Mouse (Mus musculus) R1 (cell line): Measurements from ENCODE around the gene Galr3.
A peak's percentile ranks its signal among the peaks of the same experiment; 100 is the strongest.
"Not testable (repeated sequence)": the region's sequence is repeated elsewhere in the genome, so short reads cannot be mapped to it uniquely, and the experiment has no call there.

Experiments
- DNase-seq: peaks from one replicate; pipeline ENCODE4 v3.0.0-alpha.2; 2018; ENCODE audit warnings: low read depth, low spot score

The Galr3 gene

DNA sequence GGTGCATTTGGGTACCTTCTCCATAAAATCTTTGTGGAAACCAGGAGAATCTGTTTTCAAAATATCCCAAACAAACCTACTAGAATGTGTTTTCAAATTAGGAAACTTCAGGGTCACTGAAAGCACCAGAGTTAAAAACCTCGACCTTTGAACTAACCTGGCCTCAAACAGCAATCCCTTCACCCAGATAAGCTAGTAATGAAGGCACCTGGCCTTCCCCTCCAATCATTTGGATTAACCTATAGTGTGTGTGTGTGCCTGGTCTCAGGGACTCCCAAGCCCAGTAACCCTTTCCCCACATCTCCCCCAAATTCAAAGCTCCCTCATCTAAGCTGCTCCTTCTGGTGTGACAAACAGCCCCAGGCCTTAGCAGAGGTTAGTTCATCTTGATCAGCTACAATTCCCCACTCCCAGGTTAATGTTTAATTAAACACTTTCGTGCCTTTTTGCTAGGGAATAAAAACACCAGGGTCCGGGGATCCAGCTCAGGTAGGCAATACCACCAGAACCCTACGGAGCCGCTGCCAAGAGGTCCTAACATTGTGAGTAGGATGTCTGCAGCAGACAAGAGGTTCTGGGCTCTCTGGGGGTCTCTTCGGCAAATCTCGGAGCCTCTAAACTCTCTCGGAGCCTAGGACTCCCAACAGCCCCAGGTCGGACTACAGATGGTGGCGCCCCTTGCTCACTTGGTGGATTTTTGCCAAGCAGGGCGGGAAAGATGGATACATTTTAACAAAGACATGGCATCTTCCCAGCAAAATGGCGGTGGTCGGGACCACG, 15.0 kb upstream of the Galr3 start:
- DNase-seq, result no peak

DNA sequence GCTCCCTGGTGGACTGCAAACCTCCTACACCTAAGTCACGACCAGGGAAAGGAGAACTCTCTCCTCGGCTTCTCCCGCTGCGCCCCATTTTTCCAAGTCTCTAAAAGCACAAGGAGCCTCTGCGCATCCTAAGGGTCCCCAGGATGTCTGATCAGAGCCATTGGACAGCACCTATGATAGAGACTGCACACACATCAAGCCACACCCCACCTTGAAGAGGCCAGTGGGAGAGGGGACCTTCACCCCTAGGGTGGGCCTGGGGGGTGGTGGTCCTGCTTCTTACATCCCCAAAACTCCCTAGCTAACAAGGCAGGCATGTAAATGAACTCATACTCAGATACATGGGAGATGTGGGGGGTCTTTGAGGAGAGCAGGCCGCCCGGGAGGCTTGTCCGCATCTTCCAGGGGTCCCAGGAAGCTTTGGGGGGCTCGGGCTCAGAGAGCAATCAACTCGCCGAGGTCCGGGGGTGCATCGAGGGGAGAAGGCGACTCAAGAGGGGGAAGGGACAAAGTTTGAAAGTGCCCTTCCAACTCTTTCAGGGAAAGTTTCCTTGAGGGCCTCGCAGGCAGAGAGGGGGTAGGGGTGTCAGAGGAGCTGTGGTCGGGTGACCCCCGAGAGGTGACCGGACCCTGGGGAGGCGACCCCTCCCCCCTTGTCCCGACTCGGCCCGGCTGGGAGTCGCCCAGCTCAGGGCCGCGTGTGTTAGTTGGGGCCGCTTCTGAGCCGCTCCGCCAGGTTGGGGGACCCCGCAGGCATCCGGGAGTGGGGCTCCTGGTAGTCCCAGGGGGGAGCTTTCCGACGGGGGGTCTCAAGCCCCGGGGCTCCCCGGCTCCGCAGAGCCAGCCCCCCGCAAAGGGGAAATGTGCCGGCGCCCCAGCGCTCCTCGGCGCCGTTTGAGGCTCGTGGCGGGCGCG, 14.1 kb upstream of the Galr3 start:
- no peak for DNase-seq

DNA sequence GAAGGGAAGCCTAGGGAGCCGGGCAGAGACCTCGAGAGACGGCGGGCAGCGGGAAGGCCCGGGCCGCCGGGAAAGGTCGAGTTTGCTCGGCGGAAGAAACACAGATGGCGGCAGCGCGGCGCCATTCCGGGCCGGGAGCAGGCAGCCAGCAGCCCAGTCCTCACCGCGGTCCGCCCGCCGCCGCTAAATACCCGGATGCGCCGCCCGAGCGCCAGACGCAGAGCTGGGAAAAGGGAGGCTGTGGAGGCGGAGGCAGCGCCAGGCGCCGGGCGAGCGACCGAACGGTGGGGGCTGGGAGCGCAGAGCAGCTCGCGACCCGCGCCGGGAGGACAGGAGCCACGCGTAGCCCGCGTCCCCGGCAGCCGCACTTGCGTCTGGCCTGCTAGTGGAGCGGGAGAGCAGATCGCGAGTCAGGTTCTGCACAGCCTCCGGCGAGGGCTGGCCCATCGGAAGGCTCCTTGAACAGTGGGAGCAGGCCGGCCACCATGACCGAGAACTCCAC, 13.4 kb upstream of the Galr3 start, which contains the start of gene H1f0:
Gene H1f0, plus strand, starts transcription at position 214 of the 502 bp plus-strand sequence.
- peak; percentile 87 for DNase-seq

DNA sequence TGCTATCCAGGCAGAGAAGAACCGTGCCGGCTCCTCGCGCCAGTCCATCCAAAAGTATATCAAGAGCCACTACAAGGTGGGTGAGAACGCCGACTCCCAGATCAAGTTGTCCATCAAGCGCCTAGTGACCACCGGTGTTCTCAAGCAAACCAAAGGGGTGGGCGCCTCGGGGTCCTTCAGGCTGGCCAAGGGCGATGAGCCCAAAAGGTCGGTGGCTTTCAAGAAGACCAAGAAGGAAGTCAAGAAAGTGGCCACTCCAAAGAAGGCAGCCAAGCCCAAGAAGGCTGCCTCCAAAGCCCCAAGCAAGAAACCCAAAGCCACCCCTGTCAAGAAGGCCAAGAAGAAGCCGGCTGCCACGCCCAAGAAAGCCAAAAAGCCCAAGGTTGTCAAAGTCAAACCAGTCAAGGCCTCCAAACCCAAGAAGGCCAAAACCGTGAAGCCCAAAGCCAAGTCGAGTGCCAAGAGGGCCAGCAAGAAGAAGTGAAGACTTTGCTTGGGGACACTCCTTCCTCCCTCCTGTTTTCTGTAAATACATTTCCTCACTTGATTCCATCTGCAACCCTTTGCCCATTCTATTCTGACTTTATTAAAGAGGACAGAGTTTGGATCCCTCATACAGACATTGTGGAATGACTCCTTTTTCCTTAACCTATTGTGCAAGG, 12.7 kb upstream of the Galr3 start:
- no peak for DNase-seq

DNA sequence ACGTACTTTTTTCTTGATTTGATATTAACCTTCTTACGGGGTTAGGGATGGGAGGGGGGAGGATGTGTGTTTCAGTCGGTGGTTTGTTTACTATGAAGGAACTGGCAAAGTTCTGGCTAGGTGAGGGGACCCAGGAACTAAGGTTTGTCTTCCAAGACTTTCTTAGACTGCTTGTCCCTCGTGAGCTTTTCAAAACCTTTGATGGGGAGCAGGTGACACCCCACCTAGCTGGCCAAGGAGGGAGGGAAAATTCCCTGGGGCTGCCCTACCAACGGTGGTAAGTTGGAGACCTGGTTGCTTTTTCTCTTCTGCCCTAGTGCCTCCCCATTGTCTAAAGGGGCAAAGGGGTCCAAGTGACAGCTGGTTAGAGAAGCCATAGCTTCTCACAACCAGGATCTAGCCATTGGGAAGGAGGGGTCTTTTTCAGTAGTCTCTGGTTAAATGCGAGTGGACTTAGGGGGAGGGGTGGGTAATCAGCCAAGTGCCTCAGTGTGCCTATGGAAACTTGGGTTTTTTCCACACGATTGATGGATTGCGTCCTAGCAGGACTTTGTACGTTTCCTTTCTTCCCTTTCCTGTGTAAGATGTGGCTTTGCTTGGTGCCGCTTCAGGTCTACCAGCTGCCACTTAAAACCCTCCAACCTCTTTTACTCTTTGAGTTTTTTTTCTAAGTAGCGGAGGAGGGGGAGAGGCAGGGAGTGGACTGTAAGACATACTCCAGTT, 12.0 kb upstream of the Galr3 start:
- no peak for DNase-seq

DNA sequence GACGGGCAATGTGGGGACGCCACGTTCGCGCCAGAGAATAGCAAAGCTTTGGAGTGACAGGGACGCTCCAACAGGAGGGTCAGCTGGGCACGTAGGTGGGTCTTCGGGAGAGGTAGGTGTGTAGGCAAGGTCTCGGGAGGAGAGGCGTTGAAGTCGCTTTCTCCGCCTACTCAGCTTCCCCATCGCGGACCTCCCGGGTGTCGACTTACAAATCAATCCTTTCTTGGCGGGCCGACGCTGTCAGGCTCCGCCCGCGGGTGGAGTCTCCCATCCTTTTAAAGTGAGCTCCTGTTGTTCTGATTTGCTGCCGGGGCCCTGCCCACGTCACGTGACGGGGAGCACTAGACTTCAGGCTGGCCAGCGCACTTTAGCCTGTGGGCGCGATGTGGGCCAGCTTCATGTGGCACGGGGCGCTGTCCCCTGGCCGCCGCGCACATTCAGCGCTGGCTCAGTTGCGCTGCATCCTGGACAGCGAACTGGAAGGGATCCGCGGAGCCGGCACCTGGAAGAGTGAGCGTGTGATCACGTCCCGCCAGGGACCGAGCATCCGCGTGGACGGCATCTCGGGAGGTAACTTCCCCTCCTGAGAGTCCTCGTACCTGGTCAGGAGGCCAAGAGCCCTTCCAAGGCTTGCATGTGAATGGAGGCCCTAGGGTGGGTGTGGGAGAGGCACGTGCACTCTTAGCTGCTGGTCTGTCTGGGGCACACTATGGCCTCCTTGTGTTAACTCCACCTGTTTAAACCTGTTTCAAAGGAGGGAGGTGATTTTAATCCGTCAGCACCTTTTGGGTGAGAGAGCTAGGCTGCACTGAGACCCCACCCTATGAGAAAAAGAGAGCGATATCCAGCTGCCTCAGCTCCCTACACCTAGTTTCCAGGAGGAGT, 10.9 kb upstream of the Galr3 start:
- DNase-seq, result peak; percentile 97

DNA sequence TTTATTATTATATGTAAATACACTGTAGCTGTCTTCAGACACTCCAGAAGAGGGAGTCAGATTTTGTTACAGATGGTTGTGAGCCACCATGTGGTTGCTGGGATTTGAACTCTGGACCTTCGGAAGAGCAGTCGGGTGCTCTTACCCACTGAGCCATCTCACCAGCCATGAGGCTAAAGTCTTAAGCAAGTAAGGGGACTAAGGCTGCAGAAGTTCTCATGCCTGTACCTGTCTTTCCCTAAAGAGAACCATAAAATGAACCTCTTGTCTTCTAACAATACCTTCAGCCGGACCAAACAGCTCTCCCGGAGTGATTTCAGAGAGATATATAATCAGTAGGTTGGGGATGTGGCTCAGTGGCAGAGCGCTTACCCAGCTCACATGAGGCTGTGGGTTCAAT, 9.8 kb upstream of the Galr3 start:
- DNase-seq, result not testable (repeated sequence)

DNA sequence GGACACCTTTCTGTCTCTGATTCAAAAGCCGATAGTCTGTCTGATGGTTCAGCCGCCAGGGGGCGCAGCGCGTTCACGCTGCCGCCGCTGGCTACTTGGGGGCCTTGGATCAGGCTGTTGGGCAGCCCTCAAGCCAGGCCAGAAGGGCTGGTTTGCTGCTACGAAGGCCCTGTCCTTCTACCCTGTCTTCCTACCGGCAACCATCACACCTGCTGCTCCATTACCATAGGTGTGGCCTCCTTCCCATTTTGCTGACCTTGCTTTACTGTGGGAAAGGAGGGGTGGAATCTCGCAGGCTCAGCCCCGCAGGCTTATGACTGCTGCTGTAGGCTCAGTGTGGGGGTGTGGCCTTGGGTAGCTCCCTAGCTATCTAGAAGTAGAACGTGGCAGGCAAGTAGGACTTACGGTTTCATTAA, 3.8 kb upstream of the Galr3 start:
- peak; percentile 91 for DNase-seq

DNA sequence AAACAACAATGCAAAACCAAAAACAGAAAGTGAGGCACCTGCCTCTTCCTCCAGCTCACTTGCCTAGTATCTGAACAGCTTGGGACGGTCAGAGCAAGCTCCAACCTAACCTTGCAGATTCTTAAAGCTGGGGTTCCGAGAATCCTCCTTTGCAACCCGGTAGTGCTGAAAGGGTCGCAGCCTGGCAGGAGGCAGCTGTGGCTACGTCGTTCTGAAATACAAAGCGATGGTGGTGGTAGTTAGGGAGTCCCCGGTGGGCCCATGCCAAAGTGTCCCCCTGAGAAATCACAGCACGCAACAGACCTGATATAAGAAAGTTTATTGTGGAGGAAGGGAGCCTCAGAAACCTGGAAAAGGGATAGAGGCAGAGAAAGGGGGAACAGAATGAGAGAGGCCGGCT, 3.4 kb upstream of the Galr3 start:
- DNase-seq, result no peak

DNA sequence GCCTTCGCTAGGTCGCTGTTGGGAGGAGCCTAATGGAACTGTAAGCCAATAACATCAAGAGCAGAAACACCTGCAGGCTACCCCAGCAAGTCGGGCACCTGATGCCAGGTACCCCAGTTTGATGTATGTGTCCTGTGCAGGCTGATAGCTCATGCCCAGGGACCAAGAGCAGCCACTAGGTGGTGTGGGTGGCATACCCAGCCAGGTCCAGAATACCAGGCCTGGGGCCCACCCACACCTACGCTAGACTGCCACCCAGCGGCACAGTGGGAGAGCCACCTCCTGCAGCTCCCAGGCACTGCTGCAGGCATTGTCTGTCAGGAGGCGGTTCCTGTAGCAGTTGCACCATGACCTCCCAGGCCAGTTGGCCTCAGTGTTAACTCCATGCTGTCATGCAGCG, 2.8 kb upstream of the Galr3 start:
- peak; percentile 59 for DNase-seq

DNA sequence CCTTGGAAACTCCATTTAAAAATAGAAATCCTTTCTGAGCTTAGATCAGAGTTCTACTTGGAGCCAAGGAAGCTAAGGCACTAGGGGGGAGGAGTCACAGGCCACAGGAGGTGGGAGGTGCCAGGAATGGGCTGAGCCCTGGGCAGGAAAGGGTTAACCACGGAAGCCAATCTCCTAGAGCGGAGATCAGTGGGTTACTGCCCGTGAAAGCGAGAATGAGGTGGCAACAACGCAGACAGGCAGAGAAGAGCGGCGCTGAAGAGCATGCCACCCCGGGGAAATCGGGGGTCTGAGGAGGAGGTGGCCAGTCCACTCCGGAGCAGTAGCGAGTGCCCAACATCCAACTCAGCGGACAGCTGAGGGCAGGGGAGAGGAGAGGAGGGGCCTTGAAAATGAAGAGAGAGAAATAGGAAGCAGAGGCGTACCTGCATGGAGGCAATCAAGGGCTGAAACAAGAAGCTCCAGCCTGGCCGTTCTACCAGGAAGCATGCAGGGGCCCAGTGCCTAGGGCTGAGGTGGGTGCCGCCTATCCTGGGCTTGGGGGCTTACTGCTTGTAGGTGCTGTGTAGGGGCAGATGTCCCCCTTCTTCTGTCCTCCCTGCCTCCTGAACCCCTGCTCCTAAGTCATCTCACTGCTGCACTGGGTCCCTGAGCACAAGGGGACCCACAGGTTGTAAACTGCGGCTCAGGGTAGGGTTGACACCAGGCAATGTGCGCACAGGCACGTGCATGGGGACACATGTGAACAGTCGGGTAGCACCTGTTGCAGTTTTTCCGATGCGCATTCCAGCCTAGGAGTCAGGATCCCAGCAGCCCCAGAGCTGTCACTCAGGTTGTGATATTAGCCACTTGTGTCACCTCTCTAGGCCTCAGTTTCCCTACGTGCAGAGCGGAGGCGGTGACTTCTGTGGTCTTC, 926 bp upstream of the Galr3 start:
- no peak for DNase-seq

DNA sequence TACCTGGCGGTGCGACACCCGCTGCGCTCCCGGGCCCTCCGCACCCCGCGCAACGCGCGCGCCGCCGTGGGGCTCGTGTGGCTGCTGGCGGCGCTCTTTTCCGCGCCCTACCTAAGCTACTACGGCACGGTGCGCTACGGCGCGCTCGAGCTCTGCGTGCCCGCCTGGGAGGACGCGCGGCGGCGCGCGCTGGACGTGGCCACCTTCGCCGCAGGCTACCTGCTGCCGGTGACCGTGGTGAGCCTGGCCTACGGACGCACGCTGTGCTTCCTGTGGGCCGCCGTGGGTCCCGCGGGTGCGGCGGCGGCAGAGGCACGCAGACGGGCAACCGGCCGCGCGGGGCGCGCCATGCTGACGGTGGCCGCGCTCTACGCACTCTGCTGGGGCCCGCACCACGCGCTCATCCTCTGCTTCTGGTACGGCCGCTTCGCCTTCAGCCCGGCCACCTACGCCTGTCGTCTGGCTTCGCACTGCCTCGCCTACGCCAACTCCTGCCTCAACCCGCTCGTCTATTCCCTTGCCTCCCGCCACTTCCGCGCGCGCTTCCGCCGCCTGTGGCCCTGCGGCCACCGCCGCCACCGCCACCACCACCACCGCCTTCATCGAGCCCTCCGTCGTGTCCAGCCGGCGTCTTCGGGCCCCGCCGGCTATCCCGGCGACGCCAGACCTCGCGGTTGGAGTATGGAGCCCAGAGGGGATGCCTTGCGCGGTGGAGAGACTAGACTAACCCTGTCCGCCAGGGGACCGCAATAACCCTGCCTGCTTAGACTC, 1.2 kb downstream of the Galr3 start:
- DNase-seq, result peak; percentile 59

DNA sequence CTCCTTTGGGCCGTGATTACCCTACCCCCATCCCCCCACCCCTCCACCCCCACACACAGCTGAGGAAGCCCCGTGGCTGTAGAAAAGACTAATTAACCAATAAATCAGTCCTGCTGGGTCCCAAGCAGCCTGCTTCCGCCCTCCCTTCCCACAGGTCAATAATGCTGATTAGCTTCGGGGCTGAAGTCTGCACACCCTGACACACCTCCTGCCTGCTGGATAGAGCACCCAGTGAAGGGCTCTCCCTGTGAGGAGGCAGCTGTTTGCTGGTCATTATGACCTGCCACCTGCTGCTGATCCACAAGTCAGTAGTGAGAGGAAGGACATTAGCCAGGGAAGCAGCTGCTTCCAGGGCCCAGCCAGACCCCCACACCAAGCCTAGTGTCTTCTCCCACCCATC, 3.2 kb downstream of the Galr3 start:
- DNase-seq, result no peak

DNA sequence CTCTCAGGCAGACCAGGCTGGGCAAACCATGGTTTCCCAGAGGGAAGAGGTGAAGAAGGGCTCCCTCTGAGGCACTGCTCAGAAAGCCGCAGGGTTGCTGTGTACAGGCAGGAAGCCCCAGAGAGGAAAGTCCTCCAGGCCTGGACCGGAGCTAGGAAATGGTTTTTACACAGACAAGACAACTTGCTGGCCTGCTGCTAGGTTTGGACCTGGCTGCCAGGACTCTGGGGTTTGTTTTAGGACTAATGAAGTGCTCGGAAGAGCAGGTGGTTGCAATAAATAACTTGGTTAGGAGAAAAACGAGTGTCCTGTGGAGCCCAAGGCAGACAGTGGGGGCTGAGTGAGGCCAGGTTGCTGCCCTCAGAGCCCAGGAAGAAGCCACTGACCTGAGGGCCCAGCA, 6.5 kb downstream of the Galr3 start:
- no peak for DNase-seq

DNA sequence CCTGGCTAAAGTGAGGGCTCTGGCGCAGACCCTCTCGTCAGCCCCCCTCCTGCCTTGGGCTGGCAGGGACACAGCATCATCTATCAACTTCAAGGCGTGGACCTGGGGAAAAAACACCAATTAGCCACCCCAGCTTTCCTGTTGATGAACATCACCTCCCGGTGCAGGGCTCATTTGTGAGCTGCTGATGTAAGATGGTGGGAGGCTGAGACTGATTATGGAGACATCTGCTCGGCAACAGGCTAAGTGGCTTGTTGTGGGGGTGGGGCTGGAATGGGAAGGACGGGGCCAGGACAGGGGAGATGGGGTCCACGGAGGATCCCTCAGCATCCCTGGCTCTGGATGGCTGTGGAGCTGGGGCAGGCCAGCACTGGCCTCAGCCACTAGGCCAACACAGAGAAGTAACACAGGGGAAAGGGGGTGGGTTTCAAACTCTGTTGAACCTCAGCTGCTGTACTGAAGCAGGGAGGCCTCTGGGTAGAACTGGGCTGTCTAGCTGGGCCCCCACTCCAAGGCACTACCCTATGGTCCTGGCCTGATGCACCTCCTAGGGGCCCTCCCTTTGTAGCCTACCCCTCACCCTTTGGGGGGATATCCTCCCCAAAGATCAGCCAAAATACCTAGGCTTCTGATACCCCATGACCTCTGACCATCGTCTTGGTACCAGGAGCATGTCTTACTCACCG, 8.6 kb downstream of the Galr3 start:
- DNase-seq, result no peak

DNA sequence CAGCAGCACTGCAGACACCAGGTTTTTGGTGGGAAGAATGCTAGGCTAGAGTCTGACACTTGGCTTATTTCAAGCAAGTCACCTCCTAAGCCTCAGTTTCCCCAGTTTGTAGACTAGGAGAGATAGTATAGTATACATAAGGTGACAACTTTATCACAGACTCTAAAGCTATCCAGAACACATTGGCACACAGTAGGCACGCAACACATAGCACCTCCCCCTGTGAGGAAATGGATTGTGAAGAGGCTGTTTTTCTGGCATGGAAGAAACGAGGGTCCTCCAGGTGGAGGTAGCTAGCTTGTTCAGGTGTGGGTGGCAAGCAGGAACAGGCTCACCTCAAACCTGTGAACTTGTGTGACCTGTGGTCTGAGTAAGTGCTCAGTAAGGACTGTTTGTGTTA, 9.3 kb downstream of the Galr3 start:
- no peak for DNase-seq

DNA sequence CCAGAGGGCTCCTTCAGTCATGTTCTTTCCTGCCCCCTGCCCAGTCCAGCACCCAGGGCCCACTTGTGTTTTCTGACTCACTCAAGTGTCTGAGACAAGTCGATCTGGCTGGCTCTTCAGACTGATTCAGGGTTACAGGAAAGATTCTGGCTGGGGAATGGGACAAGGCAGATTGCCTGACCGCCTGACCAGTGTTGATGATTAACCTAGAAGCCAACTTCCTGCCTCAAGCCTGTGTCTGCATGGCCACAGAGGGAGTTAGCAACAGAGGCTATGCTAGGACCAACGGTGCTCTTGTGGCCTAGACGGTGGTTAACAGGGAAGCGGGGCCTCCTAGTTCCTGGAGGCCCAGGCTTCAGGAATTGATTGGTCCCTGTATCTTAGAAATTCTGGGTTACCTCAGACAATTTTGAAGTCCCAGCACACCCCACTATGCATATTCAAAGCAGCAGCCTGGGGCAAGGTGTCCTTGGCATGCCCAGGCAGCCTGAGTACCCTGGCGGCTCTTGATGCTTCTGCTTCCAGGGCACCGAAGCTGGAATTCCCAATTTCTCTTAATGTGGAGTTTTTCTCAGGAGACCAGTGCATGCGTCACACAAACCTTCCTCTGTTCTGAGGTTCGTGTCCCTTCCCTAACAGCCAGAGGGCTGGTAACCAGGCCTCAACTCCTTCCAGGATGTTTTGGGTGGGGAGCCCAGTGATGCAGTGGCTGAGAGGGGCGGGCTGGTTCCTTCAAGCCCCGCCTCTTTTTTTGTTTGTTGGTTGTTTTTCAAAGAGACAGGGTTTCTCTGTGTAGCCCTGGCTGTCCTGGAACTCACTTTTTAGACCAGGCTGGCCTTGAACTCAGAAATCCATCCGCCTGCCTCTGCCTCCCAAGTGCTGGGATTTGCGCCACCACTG, 10.0 kb downstream of the Galr3 start:
- DNase-seq, result peak; percentile 41
